ENCODE assay signal across 8 mouse cellular contexts in the genomic region with DNA sequence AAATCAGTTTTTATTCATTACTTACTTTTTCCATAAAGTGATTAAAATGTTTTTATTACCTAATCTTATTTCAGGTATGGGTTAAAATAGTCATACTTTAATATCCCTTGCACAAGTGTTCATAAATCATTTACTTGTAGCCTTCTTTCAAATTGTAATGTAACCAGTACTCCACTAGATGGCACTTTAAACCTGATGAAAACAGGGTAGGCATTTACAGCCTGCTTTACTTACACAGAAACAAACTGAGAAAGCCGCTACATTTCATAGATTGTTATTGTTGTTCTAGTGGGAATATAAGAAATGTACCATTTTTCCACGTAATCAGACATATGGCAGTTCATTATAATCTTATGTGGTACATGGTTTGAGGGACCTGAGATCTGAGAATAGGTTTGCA. TPM values are rescaled to one million over a fixed set of nuclear protein-coding genes. Genes with fewer than 3 reads are reported as not detected.
DNase-seq lines count a peak whose midpoint lies in the region; ATAC-seq and TF ChIP-seq lines count a peak whose summit lies in the region.

No protein-coding gene starts in this region.

- H3K9me3 ChIP-seq in kidney, embryonic 16.5 days (ENCODE audit: low read length) = no peaks in the 10 kb centered on the region
- H3K9me3 ChIP-seq in G1E (replicated peaks) = no peaks in the 10 kb centered on the region

- H3K27ac ChIP-seq in kidney, embryonic 16.5 days (ENCODE audit: low read length) = no peak overlapping the region

- H3K4me3 ChIP-seq in kidney, embryonic 16.5 days (ENCODE audit: low read length) = no peak overlapping the region
- H3K4me3 ChIP-seq in G1E (ENCODE audit: low read depth, low read length) = no peak overlapping the region

- H3K27me3 ChIP-seq in kidney, embryonic 16.5 days (ENCODE audit: insufficient read depth, low read length) = no peaks in the 10 kb centered on the region
- no peaks in the 10 kb centered on the region for H3K27me3 ChIP-seq in G1E (ENCODE audit: insufficient read depth, low read length)

- no peak overlapping the region for H3K9ac ChIP-seq in kidney, embryonic 16.5 days (replicated peaks; ENCODE audit: low read length)

- no peaks in the 10 kb centered on the region for H3K36me3 ChIP-seq in kidney, embryonic 16.5 days (ENCODE audit: insufficient read depth, low read length)
- H3K36me3 ChIP-seq in G1E (replicated peaks) = peaks cover 30% of the 10 kb centered on the region

- TF ChIP-seq CTCF in G1E (IDR thresholded peaks at IDR 0.05; ENCODE audit: low read depth, low read length) = no peak

- no peak overlapping the region for H3K4me2 ChIP-seq in kidney, embryonic 16.5 days (replicated peaks; ENCODE audit: low read depth, low read length)

- ATAC-seq in kidney, embryonic 16.5 days (ENCODE audit: low FRiP score, low TSS enrichment) = 0 out of 2 replicates have a peak, but pooled peaks have one; percentile 35
- ATAC-seq in G1E (ENCODE audit: extremely low read depth, insufficient number of reproducible peaks, low FRiP score, poor library complexity, severe bottlenecking) = 0 out of 2 replicates have a peak, but pooled peaks have one; percentile 29
- peak; percentile 87 for ATAC-seq in megakaryocyte, adult 5-6 weeks (ENCODE audit: poor library complexity, severe bottlenecking)
- no peak; the same call in 1 of the 2 replicates for ATAC-seq in erythroblast, adult 5-6 weeks (replicated peaks; ENCODE audit: low FRiP score, poor library complexity, severe bottlenecking)

- WGBS in kidney, embryonic 16.5 days = 23% methylated on average over 2 of the region's 2 CpGs

- no peak for DNase-seq in kidney, adult 11 months
- peak; percentile 10 for DNase-seq in G1E (ENCODE audit: low spot score)
- peak; percentile 46 for DNase-seq in embryo, embryonic 9.5 days (ENCODE audit: extremely low spot score)
- no peak for DNase-seq in spleen, adult 18-20 months
- DNase-seq in spleen, adult 12 weeks (ENCODE audit: low spot score) = no peak

- H3K4me1 ChIP-seq in kidney, embryonic 16.5 days (ENCODE audit: insufficient read depth, low read length) = no peaks in the 10 kb centered on the region
- no peaks in the 10 kb centered on the region; the same call in 1 of the 2 replicates for H3K4me1 ChIP-seq in G1E (ENCODE audit: insufficient read depth, low read depth, low read length)

RNA-seq across cellular contexts. Expression of gene Vps50, which starts 11.6 kb away (rescaled TPM):
- 29.2 and 34.0 TPM in 2 replicates for polyA plus RNA-seq in kidney, embryonic 16.5 days (2015; fragmentation: Nextera tagmentation; extraction: Ambion mirVana)
- total RNA-seq in G1E (2014; fragmentation: Nextera tagmentation) = 23.6 and 24.5 TPM in 2 replicates
- total RNA-seq in G1E (2017) = 39.8 and 49.2 TPM in 2 replicates
- polyA plus RNA-seq in G1E (2012) = 1.5 and 1.6 TPM in 2 replicates
- total RNA-seq in megakaryocyte, adult 5-6 weeks (2015) = 28.9 and 38.0 TPM in 2 replicates
- 39.2 and 48.5 TPM in 2 replicates for total RNA-seq in megakaryocyte, adult 5-6 weeks (2017)
- 7.3 and 8.6 TPM in 2 replicates for total RNA-seq in erythroblast, adult 5-6 weeks (2015; ENCODE audit: low replicate concordance)
- total RNA-seq in erythroblast, adult 5-6 weeks (2017; ENCODE audit: low replicate concordance) = 4.7 and 6.2 TPM in 2 replicates

RNA-seq across cellular contexts. Expression of gene Hepacam2, which starts 11.7 kb away (rescaled TPM):
- polyA plus RNA-seq in kidney, embryonic 16.5 days (2015; fragmentation: Nextera tagmentation; extraction: Ambion mirVana) = 2.5 and 3.0 TPM in 2 replicates
- total RNA-seq in G1E (2014; fragmentation: Nextera tagmentation) = not detected in 2 replicates
- 0.22 and 0.35 TPM in 2 replicates for total RNA-seq in G1E (2017)
- not detected in 2 replicates for polyA plus RNA-seq in G1E (2012)
- total RNA-seq in megakaryocyte, adult 5-6 weeks (2015) = 0.07 and 0.22 TPM in 2 replicates
- 0.18 and 0.98 TPM in 2 replicates for total RNA-seq in megakaryocyte, adult 5-6 weeks (2017)
- total RNA-seq in erythroblast, adult 5-6 weeks (2015; ENCODE audit: low replicate concordance) = 1.7 TPM in 1 of 2 replicates, not detected in the other
- 0.68 TPM in 1 of 2 replicates, not detected in the other for total RNA-seq in erythroblast, adult 5-6 weeks (2017; ENCODE audit: low replicate concordance)

Comparison
In these comparisons a context has a peak if more than half of its experiments do, and no peak if none do; other contexts are left out.
1. DNase-seq: peak in G1E (single experiment) and embryo, embryonic 9.5 days (single experiment); none in kidney, adult 11 months (single experiment), spleen, adult 18-20 months (0 of 2) and spleen, adult 12 weeks (single experiment).